Mouse (Mus musculus): ENCODE results near the gene Hlf.

DNA sequence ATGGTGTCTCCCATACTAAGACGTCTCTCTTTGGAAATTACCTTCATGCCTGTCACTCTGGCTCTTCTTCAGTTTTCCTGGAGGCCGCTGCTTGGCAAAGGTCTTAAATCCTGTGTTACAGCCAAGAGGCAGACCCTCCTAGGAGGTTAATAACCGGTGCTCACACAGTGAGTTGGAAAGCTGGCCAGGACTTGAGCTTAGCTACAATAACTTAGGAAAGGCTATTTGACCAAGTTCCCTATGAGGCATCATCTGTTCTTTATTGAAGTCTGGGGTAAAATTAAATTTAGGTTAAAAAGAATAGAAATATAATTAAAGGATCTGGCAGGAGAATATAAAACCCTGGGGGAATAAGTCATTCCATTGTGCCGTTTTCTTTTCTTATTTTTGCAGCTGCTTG lies 99.5 kb downstream of the Hlf start:
- TF ChIP-seq POLR2A (IDR thresholded peaks at IDR 0.05; ENCODE audit: insufficient read length, low read depth) (no peak), TCF12 (IDR thresholded peaks at IDR 0.05; ENCODE audit: insufficient read depth, poor library complexity, severe bottlenecking) (no peak), POLR2AphosphoS2 (IDR thresholded peaks at IDR 0.05; ENCODE audit: insufficient read length, low read depth) (no peak), CEBPB (IDR thresholded peaks at IDR 0.05; ENCODE audit: insufficient read depth, poor library complexity, severe bottlenecking) (no peak)

Data from myocyte (in vitro differentiated cells).